Mouse (Mus musculus) urinary bladder, postnatal 25 days (tissue): Measurements from ENCODE around the gene Reep6.

Experiments used
- DNase-seq: peaks from one replicate; pipeline ENCODE4 v3.0.0; 2022; ENCODE audit warnings: low spot score

Reep6 gene

GRCm38 (mm10) chr10:80329273-80330081 is at the start of gene Reep6, which contains the start of gene Pcsk4:
Gene Reep6 (plus strand): TSS chr10:80329953.
Gene Pcsk4 (minus strand): TSS chr10:80329498.
- DNase-seq = peak; percentile 92

- DNase-seq = no peak
These were observed 48.4 kb upstream of the Reep6 start for GRCm38 (mm10) chr10:80281304-80281703.

DNA sequence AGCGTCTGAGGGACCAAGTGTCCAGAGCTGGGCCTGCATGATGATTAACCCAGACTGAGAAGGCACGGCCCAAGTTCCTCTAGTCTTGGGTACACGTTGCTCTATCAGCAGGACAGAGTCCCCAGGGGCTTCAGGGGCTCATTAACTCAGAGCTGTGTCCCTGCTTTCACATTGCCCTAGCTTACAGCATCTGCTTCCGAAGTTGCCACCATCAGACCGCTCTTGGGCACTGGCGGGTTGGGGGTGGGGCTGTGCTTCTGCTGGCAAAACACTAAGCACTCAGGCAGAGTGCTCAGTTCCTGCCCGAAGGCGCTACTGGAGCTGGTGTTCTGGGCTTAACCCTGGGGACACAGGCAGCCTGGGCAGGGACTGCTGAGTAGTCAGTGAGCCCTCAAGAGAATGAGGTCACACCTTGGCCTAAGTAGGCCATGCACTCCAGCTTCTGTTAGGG is 47.8 kb upstream of the Reep6 start:
- no peak for DNase-seq

DNA sequence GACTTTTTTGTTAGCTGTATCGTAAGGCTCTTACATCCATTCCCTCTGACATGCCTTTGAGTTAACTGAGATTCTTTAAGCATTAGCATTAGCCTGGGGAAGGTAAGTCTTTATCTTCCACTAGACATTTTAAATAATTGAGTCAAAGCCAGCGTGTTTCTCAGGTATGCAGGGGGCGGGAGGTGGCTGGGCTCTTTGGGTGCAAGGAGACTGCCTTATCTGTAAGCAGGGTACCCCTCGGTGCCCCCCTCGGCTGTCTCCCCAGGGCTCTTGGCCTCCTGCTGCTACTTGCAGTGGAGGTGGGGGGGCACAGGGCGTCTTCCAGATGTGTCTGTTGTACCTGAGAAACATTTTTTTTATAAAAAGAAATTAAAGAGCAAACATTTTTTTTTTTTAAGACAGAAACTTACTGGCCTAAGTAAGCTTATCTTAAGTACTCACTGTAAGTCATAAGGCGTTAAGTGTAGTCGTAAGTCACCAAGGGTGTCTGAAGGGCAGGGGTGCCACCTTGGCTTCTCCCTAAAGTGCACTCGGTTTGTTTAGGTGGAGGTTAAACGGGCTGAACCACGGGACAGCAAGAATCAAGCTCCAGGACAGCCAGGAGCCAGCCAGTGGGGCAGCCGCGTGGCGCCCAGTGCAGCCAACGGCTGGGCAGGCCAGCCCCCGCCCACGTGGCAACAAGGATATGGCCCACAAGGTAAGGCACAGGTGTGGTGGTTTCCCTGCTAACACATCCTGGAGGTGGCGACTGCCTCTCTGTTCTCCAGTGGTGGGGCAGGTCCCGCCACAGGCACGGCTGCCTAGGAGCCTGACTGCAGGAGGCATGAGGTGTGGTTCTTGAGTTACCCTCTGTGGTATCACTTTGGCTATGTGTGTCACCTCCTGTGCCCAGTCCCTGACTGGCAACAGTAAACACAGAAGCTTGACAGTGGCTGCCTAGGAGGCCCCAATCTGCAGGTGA is 47.0 kb upstream of the Reep6 start:
- no peak for DNase-seq

DNA sequence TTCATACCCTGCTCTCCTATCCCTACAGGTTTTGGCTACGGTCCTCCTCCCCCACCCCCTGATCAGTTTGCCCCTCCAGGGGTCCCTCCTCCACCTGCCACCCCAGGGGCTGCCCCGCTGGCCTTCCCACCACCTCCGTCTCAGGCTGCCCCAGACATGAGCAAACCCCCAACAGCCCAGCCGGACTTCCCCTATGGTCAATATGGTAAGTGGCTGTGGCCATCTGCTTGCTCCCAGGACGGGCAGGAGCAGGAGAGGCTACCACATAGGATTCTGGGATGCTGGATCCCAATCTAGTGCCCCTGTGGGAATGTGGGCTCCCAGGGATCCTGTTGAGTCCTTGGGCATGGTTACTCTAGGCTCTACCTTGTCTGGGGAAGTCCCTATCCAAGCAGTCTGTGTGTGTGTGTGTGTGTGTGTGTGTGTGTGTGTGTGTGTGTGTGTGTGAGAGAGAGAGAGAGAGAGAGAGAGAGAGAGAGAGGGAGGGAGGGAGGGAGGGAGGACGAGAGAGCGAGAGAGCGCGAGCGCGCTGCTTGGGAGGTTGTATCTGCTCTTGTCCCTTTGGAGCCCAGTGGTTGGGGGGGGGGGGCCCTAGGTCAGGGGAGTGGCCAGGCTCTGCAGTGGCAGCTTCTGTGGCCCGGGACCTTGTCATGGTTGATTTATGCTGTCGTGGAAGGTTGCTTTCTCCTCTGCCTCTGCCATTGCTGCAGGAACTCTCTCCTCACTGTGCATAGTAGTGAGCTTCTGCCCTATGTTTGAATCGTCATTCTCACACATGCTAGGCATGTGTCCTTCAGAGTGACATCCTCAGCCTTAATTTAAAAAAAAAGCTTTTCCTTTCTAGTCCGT is 44.3 kb upstream of the Reep6 start:
- DNase-seq = no peak

DNA sequence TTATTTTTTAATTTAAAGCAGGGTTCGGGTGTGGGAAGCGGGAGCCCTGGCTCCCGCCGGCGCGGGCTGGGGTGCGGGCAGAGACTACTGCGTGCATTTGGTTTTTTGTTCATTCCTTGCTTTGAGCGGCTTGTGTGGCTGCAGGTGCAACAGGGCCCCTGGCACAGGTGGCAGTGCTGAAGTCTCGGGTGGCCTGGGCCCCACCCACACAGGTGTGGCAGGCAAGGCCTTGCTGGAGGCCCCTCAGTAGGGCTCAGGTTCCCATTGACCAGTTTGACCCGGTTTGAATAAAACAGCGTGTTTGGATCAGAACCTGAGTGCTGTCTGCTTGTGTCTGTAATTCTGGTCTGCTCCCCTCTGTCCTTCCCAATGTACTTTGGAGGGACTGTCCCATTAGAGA is 41.7 kb upstream of the Reep6 start:
- no peak for DNase-seq

DNA sequence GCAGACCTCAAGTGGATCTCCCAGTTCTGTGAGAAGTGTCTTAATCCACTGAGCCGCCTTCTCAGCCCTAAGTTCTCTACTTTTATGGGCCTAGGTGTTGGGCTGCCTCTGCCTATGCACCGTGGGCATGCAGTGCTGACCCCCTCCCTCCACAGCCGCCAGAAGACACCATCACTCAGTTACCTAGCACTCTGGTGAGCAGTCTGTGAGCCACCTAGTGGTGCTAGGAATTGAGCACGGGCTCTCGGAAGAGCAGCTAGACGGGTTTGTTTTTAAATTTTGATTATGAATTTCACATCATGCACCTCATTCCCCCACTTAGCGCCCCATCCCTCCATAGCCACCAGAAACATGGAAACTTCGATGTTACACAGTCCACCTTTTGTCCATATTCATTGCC is 41.1 kb upstream of the Reep6 start:
- DNase-seq = no peak

DNA sequence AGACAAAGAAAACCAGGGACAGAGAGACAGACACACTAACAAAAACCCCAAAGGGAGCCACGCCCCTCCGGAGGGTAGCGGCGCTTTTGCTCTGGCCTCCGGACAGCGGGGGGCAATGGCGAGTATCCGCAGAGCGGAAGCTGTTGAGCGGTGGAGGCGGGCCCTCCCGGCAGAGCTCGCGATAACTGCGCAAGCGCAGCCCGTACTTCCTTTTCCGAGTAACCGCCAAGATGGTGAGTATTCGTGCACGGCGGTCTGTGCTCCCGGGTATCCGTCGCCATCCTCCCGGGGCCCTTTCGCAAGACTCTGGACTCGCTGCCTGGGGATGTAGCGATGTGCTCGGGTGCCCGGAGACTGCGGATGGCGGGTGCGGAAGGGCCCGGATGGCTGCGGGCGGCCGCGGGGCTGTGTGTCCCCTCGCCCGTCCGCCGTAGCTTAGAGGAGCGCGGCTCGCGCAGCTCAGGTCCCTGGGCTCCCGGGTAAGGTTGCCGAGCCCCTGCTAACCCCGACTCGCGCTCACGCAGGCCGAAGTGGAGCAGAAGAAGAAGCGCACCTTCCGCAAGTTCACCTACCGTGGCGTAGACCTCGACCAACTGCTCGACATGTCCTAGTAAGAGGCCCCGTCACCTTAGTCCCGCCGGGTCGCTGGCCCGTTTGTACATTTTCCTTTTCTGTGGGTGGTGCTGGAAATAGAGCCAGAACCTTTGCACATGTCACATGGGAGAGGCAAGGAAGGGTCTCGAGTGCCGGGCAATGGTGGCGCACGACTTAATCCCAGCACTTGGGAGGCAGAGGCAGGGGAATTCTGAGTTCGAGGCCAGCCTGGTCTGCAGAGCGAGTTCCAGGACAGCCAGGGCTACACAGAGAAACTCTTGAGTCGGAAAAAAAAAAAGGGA is 37.3 kb upstream of the Reep6 start, which contains the start of gene Rps15:
Rps15 (plus strand) TSS at position 203 of the 896 bp plus-strand sequence.
- DNase-seq = peak; percentile 89

- DNase-seq = no peak
These were observed 36.4 kb upstream of the Reep6 start for GRCm38 (mm10) chr10:80293325-80293724.

DNA sequence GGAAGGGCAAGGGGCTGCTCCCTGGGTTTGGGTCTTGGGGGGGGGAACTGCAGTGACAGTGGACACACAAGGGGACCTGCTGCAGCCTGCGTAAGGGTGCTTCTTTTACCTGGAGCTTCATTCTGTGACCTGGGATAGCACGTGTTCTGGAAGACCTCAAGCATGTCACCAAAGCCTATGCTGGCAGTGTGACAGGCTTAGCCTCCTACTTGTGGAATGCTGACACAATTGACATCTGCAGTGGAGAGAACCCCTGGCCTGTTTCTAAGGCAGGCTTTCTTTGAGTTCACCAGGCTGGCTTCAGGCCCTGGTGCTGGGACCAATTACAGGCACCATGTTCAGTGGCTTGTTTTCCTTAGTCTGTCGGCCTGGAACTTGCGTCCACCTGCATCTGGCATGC is 35.4 kb upstream of the Reep6 start:
- no peak for DNase-seq

DNA sequence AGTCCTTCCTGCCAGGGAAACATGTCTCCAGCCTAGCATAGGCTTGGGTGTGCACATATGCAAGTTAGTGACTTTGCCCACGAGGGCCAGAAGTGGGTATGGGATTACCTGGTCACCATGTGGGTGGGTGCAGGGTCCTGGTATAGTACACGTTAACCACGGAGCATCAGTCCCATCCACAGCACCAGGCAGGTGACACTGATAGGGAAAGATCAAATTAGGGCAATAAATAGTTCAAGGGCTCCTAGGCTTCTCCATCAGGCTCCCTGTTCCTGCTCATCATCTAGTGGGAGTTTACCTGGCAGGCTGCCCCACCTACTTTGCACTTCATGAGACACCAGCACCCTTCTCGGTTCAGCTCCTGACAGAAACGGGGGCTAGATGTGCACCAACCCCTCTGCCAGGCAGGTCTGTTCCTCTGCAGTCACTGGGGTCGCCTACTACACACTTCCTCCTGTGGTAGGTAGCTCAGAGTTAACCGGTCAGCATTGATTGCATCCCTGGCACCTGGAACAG is 34.9 kb upstream of the Reep6 start:
- DNase-seq = no peak

DNA sequence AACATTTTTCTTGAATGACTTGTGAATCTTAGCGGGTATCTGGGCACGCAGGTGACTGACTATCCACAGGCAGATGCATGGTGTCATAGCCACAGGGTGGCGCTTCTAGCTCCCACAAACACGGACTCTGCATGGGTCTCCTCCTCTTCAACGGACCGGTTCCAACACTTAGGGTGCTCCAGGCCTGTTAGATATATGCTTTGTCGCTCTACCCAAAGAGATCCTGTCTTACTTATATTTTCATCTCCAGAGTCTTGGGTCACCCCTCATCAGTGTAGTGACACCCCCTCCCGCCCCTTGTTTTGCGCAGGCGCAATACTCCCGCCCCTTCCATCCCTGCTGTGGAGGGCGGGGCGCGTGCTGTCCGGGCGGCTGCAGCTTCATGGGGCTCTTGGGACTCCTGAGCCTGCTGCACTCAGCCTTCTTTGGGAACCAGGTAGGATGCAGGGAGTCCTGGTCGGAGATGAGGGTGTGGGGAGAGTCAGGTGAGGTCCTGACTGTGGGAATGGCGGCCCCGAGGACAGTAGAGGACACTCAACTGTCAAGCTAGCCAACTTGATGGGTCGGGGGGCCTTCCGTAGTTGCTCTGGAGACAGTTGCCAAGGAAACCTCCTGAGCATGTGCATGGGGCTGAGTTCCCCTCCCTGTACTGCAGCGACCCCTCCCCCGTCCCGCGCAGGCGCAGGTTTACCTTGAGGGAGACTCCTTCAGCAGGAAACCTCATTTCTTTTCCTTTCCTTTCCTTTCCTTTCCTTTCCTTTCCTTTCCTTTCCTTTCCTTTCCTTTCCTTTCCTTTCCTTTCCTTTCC is 33.9 kb upstream of the Reep6 start, which contains the start of gene Apc2:
Apc2 (plus strand) TSS at position 360 of the 808 bp plus-strand sequence.
- DNase-seq = peak; percentile 69

DNA sequence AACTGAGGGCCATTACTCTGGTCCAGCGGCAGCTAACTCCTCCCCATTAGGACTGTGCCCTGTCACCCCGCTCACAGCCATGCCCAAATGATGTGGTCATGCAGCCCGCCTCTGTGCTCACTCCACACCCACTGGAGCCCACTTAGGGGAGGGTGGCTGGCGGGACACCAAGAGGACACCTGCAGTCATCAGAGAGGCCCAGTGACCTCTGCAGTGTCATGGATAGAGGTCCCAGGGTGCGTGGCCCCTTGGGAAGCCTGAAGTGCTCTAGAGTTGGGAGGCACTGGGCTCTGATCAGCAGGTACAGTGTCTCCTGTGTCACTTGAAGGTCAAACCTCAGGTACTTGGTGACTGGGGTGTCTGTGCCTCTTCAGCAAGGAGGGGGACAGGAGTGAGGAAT is 32.9 kb upstream of the Reep6 start:
- no peak for DNase-seq

GRCm38 (mm10) chr10:80297526-80298133 is 32.1 kb upstream of the Reep6 start:
- DNase-seq = no peak

GRCm38 (mm10) chr10:80298571-80299281 is 31.0 kb upstream of the Reep6 start:
- DNase-seq = no peak

GRCm38 (mm10) chr10:80299301-80299700 is 30.5 kb upstream of the Reep6 start:
- no peak for DNase-seq

DNA sequence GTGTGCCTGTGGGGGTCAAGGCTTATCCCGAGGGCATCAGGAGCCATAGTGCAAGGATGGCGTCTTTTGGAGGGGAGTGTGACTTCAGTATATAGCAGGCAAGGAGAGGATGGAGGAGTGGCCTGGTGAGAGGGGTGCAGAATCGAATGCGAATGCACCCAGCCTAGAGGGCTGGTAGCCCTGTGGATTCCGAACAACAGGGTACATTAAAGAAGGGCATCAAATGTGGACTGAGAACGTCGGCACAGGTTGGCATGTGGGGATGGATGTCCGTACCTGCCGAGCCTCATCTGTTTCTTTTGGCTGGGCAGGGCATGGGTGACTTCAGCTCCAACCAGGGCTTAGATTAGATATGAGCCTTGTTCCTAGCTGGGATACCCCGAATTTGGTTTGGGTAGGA is 29.9 kb upstream of the Reep6 start:
- DNase-seq = no peak

DNA sequence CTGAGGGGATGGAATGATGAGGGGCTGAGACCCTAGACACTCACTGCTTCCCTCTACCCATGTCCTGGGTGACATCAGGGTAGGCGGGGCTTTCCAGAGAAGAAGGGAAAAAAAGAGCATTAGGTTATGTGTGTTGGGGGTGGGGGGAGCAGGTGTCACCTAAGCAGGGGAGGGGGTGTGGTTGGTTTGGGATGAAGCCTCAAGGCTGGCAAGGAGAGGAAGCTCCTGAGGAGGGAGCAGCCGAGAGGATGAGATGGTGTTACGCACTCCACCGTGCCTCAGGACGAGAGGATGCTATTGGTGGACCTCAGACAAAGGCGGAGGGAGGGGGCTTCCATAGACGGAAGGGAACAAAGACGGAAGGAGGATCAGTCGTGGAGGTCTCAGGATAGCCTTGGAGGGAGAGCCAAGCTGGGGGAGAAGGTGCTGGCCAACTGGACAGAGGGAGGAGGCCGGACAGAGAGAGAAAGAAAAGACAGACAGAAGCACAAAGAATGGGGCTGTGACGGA is 29.0 kb upstream of the Reep6 start:
- no peak for DNase-seq
